Mouse (Mus musculus) heart, embryonic 10.5 days (tissue): Measurements from ENCODE around the gene Rae1. TPM values are rescaled to one million over a fixed set of nuclear protein-coding genes. Genes with fewer than 3 reads are reported as not detected.

Experiments used
- DNase-seq: peaks from one replicate; pipeline ENCODE4 v3.0.0-alpha.2; 2017; ENCODE audit warnings: low spot score
- H3K27ac ChIP-seq: fragments of 300-500 bp; sonication (generic); 2 replicates; pipeline ENCODE4 v1.5.1; 2016; ENCODE audit warnings: mild to moderate bottlenecking
- H3K27me3 ChIP-seq: fragments of 300-500 bp; sonication (generic); 2 replicates; pipeline ENCODE4 v1.6.1; 2016; ENCODE audit warnings: mild to moderate bottlenecking; ENCODE audit not compliant: poor library complexity, insufficient read depth, severe bottlenecking
- H3K36me3 ChIP-seq: fragments of 300-500 bp; sonication (generic); 2 replicates; pipeline ENCODE4 v1.6.1; 2016; ENCODE audit warnings: mild to moderate bottlenecking, moderate library complexity
- H3K4me1 ChIP-seq: fragments of 300-500 bp; sonication (generic); 2 replicates; pipeline ENCODE4 v1.6.1; 2016; ENCODE audit warnings: mild to moderate bottlenecking
- H3K4me3 ChIP-seq: fragments of 300-500 bp; sonication (generic); 2 replicates; pipeline ENCODE4 v1.5.1; 2016; ENCODE audit warnings: mild to moderate bottlenecking, moderate library complexity
- H3K9me3 ChIP-seq: fragments of 300-500 bp; sonication (generic); 2 replicates; pipeline ENCODE4 v1.6.1; 2016; ENCODE audit warnings: mild to moderate bottlenecking, moderate library complexity
- WGBS: fragments of 180-500 bp; shearing (Covaris S2); methylation state at CpG from one replicate; pipeline ENCODE4 v1.1.7; 2016; 5-methylcytosine and 5-hydroxymethylcytosine counted together
- polyA plus RNA-seq: library from polyadenylated mRNA; unstranded; fragments of >200 nt; fragmentation: Nextera tagmentation; extraction: Ambion mirVana; gene quantifications from 2 replicates; pipeline ENCODE4 v1.2.1, GENCODE M21; 2016

Rae1 gene
- polyA plus RNA-seq, 1 experiment from 2014 or later, result 162 TPM

- Histone ChIP-seq H3K4me3 (no peak overlapping the region), H3K27ac (peak overlapping the region; percentile 89), H3K4me1 (peaks cover 94% of the 10 kb centered on the region), H3K9me3 (no peaks in the 10 kb centered on the region), H3K27me3 (no peaks in the 10 kb centered on the region), H3K36me3 (no peaks in the 10 kb centered on the region)
- no peak for DNase-seq
- 66% methylated on average over 5 of the region's 5 CpGs for WGBS
Measured at GRCm38 (mm10) chr2:173047471-173047870, 47.6 kb downstream of the Rae1 start.

- Histone ChIP-seq H3K36me3 (no peaks in the 10 kb centered on the region), H3K4me3 (no peak overlapping the region), H3K4me1 (peaks cover 94% of the 10 kb centered on the region), H3K9me3 (no peaks in the 10 kb centered on the region), H3K27me3 (no peaks in the 10 kb centered on the region), H3K27ac (peak overlapping the region; percentile 89)
- 51% methylated on average over 17 of the region's 17 CpGs for WGBS
- DNase-seq, result no peak
Measured at GRCm38 (mm10) chr2:173048041-173048745, 48.3 kb downstream of the Rae1 start.

GRCm38 (mm10) chr2:173049231-173049630 is 49.3 kb downstream of the Rae1 start:
- WGBS, result 62% methylated on average over 3 of the region's 3 CpGs
- DNase-seq, result no peak
- Histone ChIP-seq H3K4me1 (peaks cover 88% of the 10 kb centered on the region), H3K27me3 (no peaks in the 10 kb centered on the region), H3K36me3 (no peaks in the 10 kb centered on the region), H3K27ac (peak overlapping the region; percentile 89), H3K9me3 (no peaks in the 10 kb centered on the region), H3K4me3 (no peak overlapping the region)

GRCm38 (mm10) chr2:173049817-173050216 is 49.9 kb downstream of the Rae1 start:
- no peaks in the 10 kb centered on the region for H3K9me3 ChIP-seq
- peaks cover 84% of the 10 kb centered on the region for H3K4me1 ChIP-seq
- H3K4me3 ChIP-seq, result no peak overlapping the region
- peak overlapping the region; percentile 89 for H3K27ac ChIP-seq
- H3K36me3 ChIP-seq, result no peaks in the 10 kb centered on the region
- 39% methylated on average over 6 of the region's 6 CpGs for WGBS
- no peaks in the 10 kb centered on the region for H3K27me3 ChIP-seq
- DNase-seq, result no peak

GRCm38 (mm10) chr2:173050604-173051382 is 50.9 kb downstream of the Rae1 start:
- 37% methylated on average over 8 of the region's 8 CpGs for WGBS

GRCm38 (mm10) chr2:173052881-173053280 is 53.0 kb downstream of the Rae1 start:
- Histone ChIP-seq H3K9me3 (no peaks in the 10 kb centered on the region), H3K4me3 (no peak overlapping the region), H3K36me3 (no peaks in the 10 kb centered on the region), H3K27ac (peak overlapping the region; percentile 65), H3K27me3 (no peaks in the 10 kb centered on the region), H3K4me1 (peaks cover 77% of the 10 kb centered on the region)
- 89% methylated on average over 8 of the region's 8 CpGs for WGBS
- no peak for DNase-seq

More at GRCm38 (mm10) chr2:173050604-173051382, 50.9 kb downstream of the Rae1 start:
- no peak for DNase-seq
- no peak overlapping the region for H3K4me3 ChIP-seq
- H3K9me3 ChIP-seq, result no peaks in the 10 kb centered on the region
- no peaks in the 10 kb centered on the region for H3K27me3 ChIP-seq
- peaks cover 78% of the 10 kb centered on the region for H3K4me1 ChIP-seq
- H3K36me3 ChIP-seq, result no peaks in the 10 kb centered on the region
- peak overlapping the region; percentile 89 for H3K27ac ChIP-seq

- H3K4me1 ChIP-seq, result peaks cover 77% of the 10 kb centered on the region
- 82% methylated on average over 6 of the region's 6 CpGs for WGBS
Measured at GRCm38 (mm10) chr2:173053846-173054245, 53.9 kb downstream of the Rae1 start.

GRCm38 (mm10) chr2:173056303-173056881 is 56.5 kb downstream of the Rae1 start:
- WGBS, result 72% methylated on average over 10 of the region's 10 CpGs

More at GRCm38 (mm10) chr2:173053846-173054245, 53.9 kb downstream of the Rae1 start:
- H3K4me3 ChIP-seq, result no peak overlapping the region
- no peak for DNase-seq
- no peak overlapping the region for H3K27ac ChIP-seq
- H3K27me3 ChIP-seq, result no peaks in the 10 kb centered on the region
- no peaks in the 10 kb centered on the region for H3K36me3 ChIP-seq
- H3K9me3 ChIP-seq, result no peaks in the 10 kb centered on the region

GRCm38 (mm10) chr2:173056882-173057315 is 57.0 kb downstream of the Rae1 start:
- Histone ChIP-seq H3K9me3 (no peaks in the 10 kb centered on the region), H3K4me1 (peaks cover 80% of the 10 kb centered on the region), H3K27ac (peak overlapping the region; percentile 81; the same call in 1 of the 2 replicates), H3K4me3 (no peak overlapping the region), H3K36me3 (no peaks in the 10 kb centered on the region), H3K27me3 (no peaks in the 10 kb centered on the region)
- 66% methylated on average over 11 of the region's 11 CpGs for WGBS
- DNase-seq, result no peak

More at GRCm38 (mm10) chr2:173056303-173056881, 56.5 kb downstream of the Rae1 start:
- Histone ChIP-seq H3K27ac (peak overlapping the region; percentile 52; the same call in 1 of the 2 replicates), H3K27me3 (no peaks in the 10 kb centered on the region), H3K4me3 (no peak overlapping the region), H3K9me3 (no peaks in the 10 kb centered on the region), H3K4me1 (peaks cover 77% of the 10 kb centered on the region), H3K36me3 (no peaks in the 10 kb centered on the region)
- no peak for DNase-seq

- H3K27me3 ChIP-seq, result no peaks in the 10 kb centered on the region
- 15% methylated on average over 10 of the region's 10 CpGs for WGBS
- H3K4me3 ChIP-seq, result peak overlapping the region; percentile 13
- DNase-seq, result no peak
- no peaks in the 10 kb centered on the region for H3K9me3 ChIP-seq
- H3K27ac ChIP-seq, result peak overlapping the region; percentile 81
- H3K36me3 ChIP-seq, result no peaks in the 10 kb centered on the region
- peaks cover 80% of the 10 kb centered on the region for H3K4me1 ChIP-seq
Measured at GRCm38 (mm10) chr2:173057623-173058022, 57.7 kb downstream of the Rae1 start.

- peak overlapping the region; percentile 81 for H3K27ac ChIP-seq
- no peaks in the 10 kb centered on the region for H3K9me3 ChIP-seq
- H3K4me3 ChIP-seq, result peak overlapping the region; percentile 13
- H3K27me3 ChIP-seq, result no peaks in the 10 kb centered on the region
- peaks cover 80% of the 10 kb centered on the region for H3K4me1 ChIP-seq
- DNase-seq, result no peak
- 33% methylated on average over 11 of the region's 11 CpGs for WGBS
- no peaks in the 10 kb centered on the region for H3K36me3 ChIP-seq
Measured at GRCm38 (mm10) chr2:173058263-173058662, 58.3 kb downstream of the Rae1 start.

GRCm38 (mm10) chr2:173060450-173060849 is 60.5 kb downstream of the Rae1 start:
- 42% methylated on average over 9 of the region's 9 CpGs for WGBS
- no peaks in the 10 kb centered on the region for H3K27me3 ChIP-seq
- DNase-seq, result no peak
- H3K4me3 ChIP-seq, result no peak overlapping the region
- H3K4me1 ChIP-seq, result peaks cover 74% of the 10 kb centered on the region
- no peaks in the 10 kb centered on the region for H3K9me3 ChIP-seq
- no peaks in the 10 kb centered on the region for H3K36me3 ChIP-seq
- H3K27ac ChIP-seq, result peak overlapping the region; percentile 79
